In genomic region chr4:152475941-152476340, GRCm38 (mm10) we compare ENCODE assay signal across 13 mouse cellular contexts. TPM values are rescaled to one million over a fixed set of nuclear protein-coding genes. Genes with fewer than 3 reads are reported as not detected.
DNase-seq lines count a peak whose midpoint lies in the region; ATAC-seq lines count a peak whose summit lies in the region.
"Had no signal": no experiment of that assay in that cellular context is flagged by ENCODE, and none has a peak within 500 bp of the region (broad histone marks: within the 10 kb centered on the region; RNA-seq: fewer than 3 reads in every experiment).

No protein-coding gene starts in this region.

- DNase-seq in hindbrain, embryonic 10.5 days (ENCODE audit: low spot score): no peak
- DNase-seq in hindbrain, embryonic 11.5 days (ENCODE audit: low spot score): no peak
- DNase-seq in embryonic facial prominence, embryonic 10.5 days (ENCODE audit: low spot score): no peak
- DNase-seq in midbrain, embryonic 14.5 days: no peak
- DNase-seq in T-cell, adult 2 months (ENCODE audit: low spot score): no peak
- DNase-seq in urinary bladder, postnatal 14 days (ENCODE audit: low spot score): no peak
- DNase-seq in Muller cell, postnatal 12 days (ENCODE audit: inconsistent ontology term): no peak
- DNase-seq: adrenal gland, adult 8-10 months; embryo, embryonic 11 days; lung, postnatal 4 days had no signal

- H3K4me1 ChIP-seq in hindbrain, embryonic 10.5 days (replicated peaks): peaks cover 27% of the 10 kb centered on the region
- H3K4me1 ChIP-seq in hindbrain, embryonic 11.5 days (replicated peaks; ENCODE audit: control insufficient read depth, insufficient read depth, low read length): peaks cover 8% of the 10 kb centered on the region
- H3K4me1 ChIP-seq in embryonic facial prominence, embryonic 10.5 days: peaks cover 22% of the 10 kb centered on the region
- peaks cover 31% of the 10 kb centered on the region for H3K4me1 ChIP-seq in hindbrain, embryonic 15.5 days (replicated peaks)
- peaks cover 15% of the 10 kb centered on the region for H3K4me1 ChIP-seq in midbrain, embryonic 14.5 days (ENCODE audit: control insufficient read depth, insufficient read depth, low read length)

- H3K27me3 ChIP-seq in hindbrain, embryonic 10.5 days (ENCODE audit: insufficient read depth, poor library complexity, severe bottlenecking): peaks cover 26% of the 10 kb centered on the region
- peaks cover 6% of the 10 kb centered on the region; the same call in 1 of the 2 replicates for H3K27me3 ChIP-seq in hindbrain, embryonic 11.5 days (ENCODE audit: control insufficient read depth, insufficient read depth, low read length)
- peaks cover 29% of the 10 kb centered on the region for H3K27me3 ChIP-seq in embryonic facial prominence, embryonic 10.5 days (replicated peaks; ENCODE audit: low read depth, poor library complexity, severe bottlenecking)
- no peaks in the 10 kb centered on the region for H3K27me3 ChIP-seq in hindbrain, embryonic 15.5 days
- no peaks in the 10 kb centered on the region for H3K27me3 ChIP-seq in midbrain, embryonic 14.5 days (ENCODE audit: control insufficient read depth, insufficient read depth, low read length)

- no peak overlapping the region for H3K9ac ChIP-seq in hindbrain, embryonic 11.5 days (ENCODE audit: low read depth, low read length)
- H3K9ac ChIP-seq in hindbrain, embryonic 15.5 days: no peak overlapping the region
- no peak overlapping the region; the same call in 1 of the 2 replicates for H3K9ac ChIP-seq in midbrain, embryonic 14.5 days (replicated peaks; ENCODE audit: low read length)
- H3K9ac ChIP-seq: liver, embryonic 14.5 days had no signal

- H3K27ac ChIP-seq in hindbrain, embryonic 10.5 days: no peak overlapping the region
- no peak overlapping the region for H3K27ac ChIP-seq in hindbrain, embryonic 11.5 days (ENCODE audit: low read depth, low read length)
- H3K27ac ChIP-seq in embryonic facial prominence, embryonic 10.5 days (replicated peaks): no peak overlapping the region
- H3K27ac ChIP-seq in hindbrain, embryonic 15.5 days (replicated peaks): no peak overlapping the region
- no peak overlapping the region for H3K27ac ChIP-seq in midbrain, embryonic 14.5 days (replicated peaks; ENCODE audit: low read depth, low read length)
- H3K27ac ChIP-seq: liver, embryonic 14.5 days had no signal

- WGBS in hindbrain, embryonic 10.5 days: 79% methylated on average over 7 of the region's 7 CpGs
- WGBS in hindbrain, embryonic 11.5 days: 80% methylated on average over 7 of the region's 7 CpGs
- 77% methylated on average over 7 of the region's 7 CpGs for WGBS in embryonic facial prominence, embryonic 10.5 days
- 83% methylated on average over 7 of the region's 7 CpGs for WGBS in hindbrain, embryonic 15.5 days
- WGBS in midbrain, embryonic 14.5 days: 80% methylated on average over 7 of the region's 7 CpGs

- peaks cover 15% of the 10 kb centered on the region for H3K9me3 ChIP-seq in hindbrain, embryonic 10.5 days
- H3K9me3 ChIP-seq in hindbrain, embryonic 11.5 days (ENCODE audit: control insufficient read depth, low read length): no peaks in the 10 kb centered on the region
- peaks cover 18% of the 10 kb centered on the region; the same call in 1 of the 2 replicates for H3K9me3 ChIP-seq in embryonic facial prominence, embryonic 10.5 days
- no peaks in the 10 kb centered on the region for H3K9me3 ChIP-seq in hindbrain, embryonic 15.5 days
- H3K9me3 ChIP-seq in midbrain, embryonic 14.5 days (ENCODE audit: control insufficient read depth, low read length): no peaks in the 10 kb centered on the region; the same call in 1 of the 2 replicates

- no peak overlapping the region for H3K4me2 ChIP-seq in hindbrain, embryonic 11.5 days (replicated peaks; ENCODE audit: low read depth, low read length)
- peak overlapping the region; percentile 80 for H3K4me2 ChIP-seq in hindbrain, embryonic 15.5 days
- peak overlapping the region; percentile 90 for H3K4me2 ChIP-seq in midbrain, embryonic 14.5 days (ENCODE audit: low read length)

- no peak for ATAC-seq in hindbrain, embryonic 11.5 days (ENCODE audit: low FRiP score)
- ATAC-seq in hindbrain, embryonic 15.5 days (ENCODE audit: low FRiP score, low read depth): no peak
- no peak for ATAC-seq in midbrain, embryonic 14.5 days (ENCODE audit: low FRiP score, low TSS enrichment)
- ATAC-seq: inflammation-experienced regulatory T-cells, adult 6 months had no signal

- peak overlapping the region; percentile 79 for H3K4me3 ChIP-seq in hindbrain, embryonic 10.5 days
- no peak overlapping the region for H3K4me3 ChIP-seq in hindbrain, embryonic 11.5 days (ENCODE audit: low read depth, low read length)
- peak overlapping the region; percentile 88; the same call in 1 of the 2 replicates for H3K4me3 ChIP-seq in embryonic facial prominence, embryonic 10.5 days
- peak overlapping the region; percentile 75 for H3K4me3 ChIP-seq in hindbrain, embryonic 15.5 days
- H3K4me3 ChIP-seq in midbrain, embryonic 14.5 days (replicated peaks; ENCODE audit: low read depth, low read length): no peak overlapping the region

- peaks cover 13% of the 10 kb centered on the region; the same call in 1 of the 2 replicates for H3K36me3 ChIP-seq in hindbrain, embryonic 10.5 days
- H3K36me3 ChIP-seq in hindbrain, embryonic 11.5 days (ENCODE audit: control insufficient read depth, insufficient read depth, low read length): no peaks in the 10 kb centered on the region
- H3K36me3 ChIP-seq in embryonic facial prominence, embryonic 10.5 days (replicated peaks): peaks cover 5% of the 10 kb centered on the region; the same call in 1 of the 2 replicates
- 0 out of 2 replicates have a peak, but pooled peaks cover 3% of the 10 kb centered on the region for H3K36me3 ChIP-seq in hindbrain, embryonic 15.5 days
- no peaks in the 10 kb centered on the region for H3K36me3 ChIP-seq in midbrain, embryonic 14.5 days (ENCODE audit: control insufficient read depth, insufficient read depth, low read length)

RNA-seq across cellular contexts. Expression of gene Nphp4, which starts 0.6 kb away (rescaled TPM):
- polyA plus RNA-seq in hindbrain, embryonic 10.5 days (2016; fragmentation: Nextera tagmentation; extraction: Ambion mirVana): 7.3 and 9.9 TPM in 2 replicates
- polyA plus RNA-seq in hindbrain, embryonic 11.5 days (2014; fragmentation: Nextera tagmentation; extraction: Ambion mirVana): 3.5 and 4.2 TPM in 2 replicates
- 4.9 and 5.9 TPM in 2 replicates for polyA plus RNA-seq in embryonic facial prominence, embryonic 10.5 days (2016; fragmentation: Nextera tagmentation; extraction: Ambion mirVana)
- 6.1 and 6.2 TPM in 2 replicates for polyA plus RNA-seq in hindbrain, embryonic 15.5 days (2015; fragmentation: Nextera tagmentation; extraction: Ambion mirVana)
- polyA plus RNA-seq in midbrain, embryonic 14.5 days (2014; fragmentation: Nextera tagmentation; extraction: Ambion mirVana): 5.9 and 6.0 TPM in 2 replicates

RNA-seq across cellular contexts. Expression of gene Kcnab2, which starts 1.7 kb away (rescaled TPM):
- 11.6 and 16.0 TPM in 2 replicates for polyA plus RNA-seq in hindbrain, embryonic 10.5 days (2016; fragmentation: Nextera tagmentation; extraction: Ambion mirVana)
- polyA plus RNA-seq in hindbrain, embryonic 11.5 days (2014; fragmentation: Nextera tagmentation; extraction: Ambion mirVana): 9.2 and 11.1 TPM in 2 replicates
- polyA plus RNA-seq in embryonic facial prominence, embryonic 10.5 days (2016; fragmentation: Nextera tagmentation; extraction: Ambion mirVana): 7.3 and 7.6 TPM in 2 replicates
- polyA plus RNA-seq in hindbrain, embryonic 15.5 days (2015; fragmentation: Nextera tagmentation; extraction: Ambion mirVana): 30.8 and 34.5 TPM in 2 replicates
- polyA plus RNA-seq in midbrain, embryonic 14.5 days (2014; fragmentation: Nextera tagmentation; extraction: Ambion mirVana): 23.6 and 26.9 TPM in 2 replicates

Comparison
In these comparisons a context has a peak if more than half of its experiments do, and no peak if none do; other contexts are left out.
1. H3K4me3 ChIP-seq: peak in hindbrain, embryonic 10.5 days (single experiment), embryonic facial prominence, embryonic 10.5 days (single experiment) and hindbrain, embryonic 15.5 days (single experiment); none in hindbrain, embryonic 11.5 days (single experiment) and midbrain, embryonic 14.5 days (single experiment).